In genomic region chr2:132516130-132517030, GRCm38 (mm10) we compare ENCODE assay signal across 8 mouse cellular contexts.
A peak's percentile ranks its signal among the peaks of the same experiment; 100 is the strongest.
DNase-seq lines count a peak whose midpoint lies in the region; ATAC-seq and TF ChIP-seq lines count a peak whose summit lies in the region.

No protein-coding gene starts in this region.

- H3K4me3 ChIP-seq in bone marrow macrophage, adult 2 months (ENCODE audit: insufficient read depth, low read length) = no peak overlapping the region
- H3K4me3 ChIP-seq in hindbrain, embryonic 12.5 days = no peak overlapping the region

- peak; percentile 83; the same call in 1 of the 2 replicates for TF ChIP-seq CTCF in bone marrow macrophage, adult 2 months (IDR thresholded peaks at IDR 0.05; ENCODE audit: low read depth, low read length)

- peak; percentile 83 for ATAC-seq in erythroid progenitor cell, adult 5-6 weeks (replicated peaks; ENCODE audit: low FRiP score, poor library complexity, severe bottlenecking)
- ATAC-seq in hindbrain, embryonic 12.5 days (ENCODE audit: low FRiP score) = peak; percentile 68; the same call in 1 of the 2 replicates

- H3K4me2 ChIP-seq in hindbrain, embryonic 12.5 days (replicated peaks) = no peak overlapping the region

- no peak overlapping the region for H3K27ac ChIP-seq in bone marrow macrophage, adult 2 months (ENCODE audit: insufficient read depth, low read depth, low read length)
- no peak overlapping the region for H3K27ac ChIP-seq in hindbrain, embryonic 12.5 days

- WGBS in hindbrain, embryonic 12.5 days = 33% methylated on average over 16 of the region's 16 CpGs

- no peak overlapping the region for H3K9ac ChIP-seq in hindbrain, embryonic 12.5 days

- H3K4me1 ChIP-seq in bone marrow macrophage, adult 2 months (ENCODE audit: control insufficient read depth, insufficient read depth, low read length) = peaks cover 8% of the 10 kb centered on the region
- peaks cover 2% of the 10 kb centered on the region; the same call in 1 of the 2 replicates for H3K4me1 ChIP-seq in hindbrain, embryonic 12.5 days

- no peak for TF ChIP-seq POLR2A in bone marrow macrophage, adult 2 months (IDR thresholded peaks at IDR 0.05; ENCODE audit: borderline replicate concordance, low read depth, low read length)

- no peaks in the 10 kb centered on the region for H3K9me3 ChIP-seq in hindbrain, embryonic 12.5 days (replicated peaks)

- H3K27me3 ChIP-seq in hindbrain, embryonic 12.5 days = no peaks in the 10 kb centered on the region

- no peaks in the 10 kb centered on the region for H3K36me3 ChIP-seq in hindbrain, embryonic 12.5 days

- peak; percentile 65 for DNase-seq in gastrocnemius, adult 18-20 months (ENCODE audit: low spot score)
- DNase-seq in gastrocnemius, postnatal 25 days = no peak
- peak; percentile 83 for DNase-seq in left cerebral cortex, postnatal 4 days
- peak; percentile 92 for DNase-seq in naive thymus-derived CD4-positive, alpha-beta T cell, adult 2 months (ENCODE audit: low read depth)
- peak; percentile 54 to 62 for DNase-seq in spleen, postnatal 36 days (ENCODE audit: low spot score in 2 of 2)

- intact Hi-C loops in left cerebral cortex, postnatal 4 days (cut with DNase I) = loop anchor here (5.0 to 10.0 kb wide), 2 partner anchors 186 to 388 kb away; no protein-coding TSS in a partner anchor
